Mouse (Mus musculus) cortical plate, adult 2 months (tissue): Measurements from ENCODE around the gene Tenm4. TPM values are rescaled to one million over a fixed set of nuclear protein-coding genes. Genes with fewer than 3 reads are reported as not detected.

ENCODE experiments used
- H3K27ac ChIP-seq: fragments of 200-500 bp; 2 replicates; pipeline ENCODE4 v1.5.1; 2012; ENCODE audit warnings: low read length, control low read depth, inconsistent platforms; ENCODE audit not compliant: insufficient read depth
- H3K4me1 ChIP-seq: fragments of 200-500 bp; 2 replicates; pipeline ENCODE4 v1.6.1; 2011; ENCODE audit warnings: low read length; ENCODE audit not compliant: control insufficient read depth, insufficient read depth
- H3K4me3 ChIP-seq: fragments of 200-500 bp; 2 replicates; pipeline ENCODE4 v1.5.1; 2011; ENCODE audit warnings: mild to moderate bottlenecking, low read length, control low read depth; ENCODE audit not compliant: insufficient read depth
- CTCF ChIP-seq: fragments of 200-500 bp; IDR thresholded peaks from 2 replicates; pipeline ENCODE4 v1.5.1; 2011; ENCODE audit warnings: mild to moderate bottlenecking, control low read depth, low read length; ENCODE audit not compliant: insufficient read depth; ENCODE audit errors: extremely low read depth
- POLR2A ChIP-seq: fragments of 200-500 bp; IDR thresholded peaks from 2 replicates; pipeline ENCODE4 v1.6.1; 2011; ENCODE audit warnings: mild to moderate bottlenecking, low read length, control low read depth; ENCODE audit not compliant: insufficient read depth; ENCODE audit errors: extremely low read depth
- polyA plus RNA-seq: library from polyadenylated mRNA; depleted of rRNA; stranded (reverse); fragments of >200 nt; gene quantifications from 2 replicates; pipeline ENCODE4 v1.2.3, GENCODE M21; 2012

Tenm4 gene
- polyA plus RNA-seq, 1 experiment: 30.2 TPM

GRCm38 (mm10) chr7:96889061-96890034, 718.3 kb downstream of the Tenm4 start:
- Histone ChIP-seq H3K4me3 (no peak overlapping the region), H3K4me1 (peaks cover 3% of the 10 kb centered on the region; the same call in 1 of the 2 replicates), H3K27ac (no peak overlapping the region)
- TF ChIP-seq POLR2A (no peak), CTCF (no peak)

- Histone ChIP-seq H3K4me3 (no peak overlapping the region), H3K4me1 (peaks cover 3% of the 10 kb centered on the region; the same call in 1 of the 2 replicates), H3K27ac (no peak overlapping the region)
- TF ChIP-seq POLR2A (no peak), CTCF (no peak)
These were observed 719.1 kb downstream of the Tenm4 start for GRCm38 (mm10) chr7:96890035-96890621.

- TF ChIP-seq POLR2A (no peak), CTCF (no peak)
- Histone ChIP-seq H3K4me1 (peaks cover 3% of the 10 kb centered on the region; the same call in 1 of the 2 replicates), H3K4me3 (no peak overlapping the region), H3K27ac (no peak overlapping the region)
These were observed 719.9 kb downstream of the Tenm4 start for GRCm38 (mm10) chr7:96890987-96891386.

GRCm38 (mm10) chr7:96899036-96899569, 728.1 kb downstream of the Tenm4 start:
- no peak overlapping the region for H3K4me3 ChIP-seq
- no peak for TF ChIP-seq POLR2A
- TF ChIP-seq CTCF: no peak
- H3K27ac ChIP-seq: no peak overlapping the region
- peaks cover 4% of the 10 kb centered on the region; the same call in 1 of the 2 replicates for H3K4me1 ChIP-seq

- Histone ChIP-seq H3K4me3 (no peak overlapping the region), H3K4me1 (peaks cover 4% of the 10 kb centered on the region; the same call in 1 of the 2 replicates), H3K27ac (no peak overlapping the region)
- TF ChIP-seq CTCF: no peak
- no peak for TF ChIP-seq POLR2A
These were observed 731.1 kb downstream of the Tenm4 start for GRCm38 (mm10) chr7:96902183-96902582.

GRCm38 (mm10) chr7:96903088-96903985, 732.3 kb downstream of the Tenm4 start:
- H3K4me3 ChIP-seq: no peak overlapping the region
- TF ChIP-seq CTCF: no peak
- no peak for TF ChIP-seq POLR2A
- H3K4me1 ChIP-seq: peaks cover 4% of the 10 kb centered on the region; the same call in 1 of the 2 replicates
- no peak overlapping the region for H3K27ac ChIP-seq

GRCm38 (mm10) chr7:96904442-96904841, 733.4 kb downstream of the Tenm4 start:
- no peak overlapping the region for H3K4me3 ChIP-seq
- H3K4me1 ChIP-seq: peaks cover 4% of the 10 kb centered on the region; the same call in 1 of the 2 replicates
- TF ChIP-seq POLR2A: no peak
- TF ChIP-seq CTCF: no peak
- H3K27ac ChIP-seq: no peak overlapping the region

GRCm38 (mm10) chr7:96904936-96905335, 733.9 kb downstream of the Tenm4 start:
- peaks cover 4% of the 10 kb centered on the region; the same call in 1 of the 2 replicates for H3K4me1 ChIP-seq
- no peak for TF ChIP-seq CTCF
- TF ChIP-seq POLR2A: no peak
- no peak overlapping the region for H3K4me3 ChIP-seq
- H3K27ac ChIP-seq: no peak overlapping the region
